Mouse (Mus musculus) midbrain, embryonic 15.5 days (tissue): ENCODE data around the gene Ugt1a9. TPM values are rescaled to one million over a fixed set of nuclear protein-coding genes. Genes with fewer than 3 reads are reported as not detected.
"Not testable (repeated sequence)": the region's sequence is repeated elsewhere in the genome, so short reads cannot be mapped to it uniquely, and the experiment has no call there.

Experiments used
- ATAC-seq: fragments of 200-750 bp; cut with Nextera tagmentation; replicated peaks from 2 replicates; pipeline ENCODE4 v1.8.0; 2017; ENCODE audit warnings: moderate TSS enrichment
- H3K27ac ChIP-seq: fragments of 300-500 bp; sonication (generic); 2 replicates; pipeline ENCODE4 v1.5.1; 2015; ENCODE audit warnings: mild to moderate bottlenecking, inconsistent platforms
- H3K27me3 ChIP-seq: fragments of 300-500 bp; sonication (generic); replicated peaks from 2 replicates; pipeline ENCODE4 v1.6.1; 2015; ENCODE audit warnings: inconsistent platforms
- H3K36me3 ChIP-seq: fragments of 300-500 bp; sonication (generic); replicated peaks from 2 replicates; pipeline ENCODE4 v1.6.1; 2015; ENCODE audit warnings: inconsistent platforms
- H3K4me1 ChIP-seq: fragments of 300-500 bp; sonication (generic); 2 replicates; pipeline ENCODE4 v1.6.1; 2015; ENCODE audit warnings: inconsistent platforms
- H3K4me2 ChIP-seq: fragments of 300-500 bp; sonication (generic); 2 replicates; pipeline ENCODE4 v1.6.1; 2015; ENCODE audit warnings: inconsistent platforms, mild to moderate bottlenecking, moderate library complexity
- H3K4me3 ChIP-seq: fragments of 300-500 bp; sonication (generic); 2 replicates; pipeline ENCODE4 v1.5.1; 2015; ENCODE audit warnings: mild to moderate bottlenecking, inconsistent platforms
- H3K9ac ChIP-seq: fragments of 300-500 bp; sonication (generic); 2 replicates; pipeline ENCODE4 v1.6.1; 2015; ENCODE audit warnings: mild to moderate bottlenecking, inconsistent platforms
- H3K9me3 ChIP-seq: fragments of 300-500 bp; sonication (generic); 2 replicates; pipeline ENCODE4 v1.6.1; 2016; ENCODE audit warnings: inconsistent platforms
- WGBS: fragments of 180-500 bp; shearing (Covaris S2); methylation state at CpG from one replicate; pipeline ENCODE4 v1.1.7; 2015; ENCODE audit warnings: mixed read lengths; 5-methylcytosine and 5-hydroxymethylcytosine counted together
- polyA plus RNA-seq: library from polyadenylated mRNA; unstranded; fragments of >200 nt; fragmentation: Nextera tagmentation; extraction: Ambion mirVana; gene quantifications from 2 replicates; pipeline ENCODE4 v1.2.1, GENCODE M21; 2015

Gene Ugt1a9
- polyA plus RNA-seq, 1 experiment from 2014 or later: not detected

GRCm38 (mm10) chr1:88092341-88092740, 21.7 kb downstream of the Ugt1a9 start:
- no peak overlapping the region for H3K4me2 ChIP-seq
- H3K9ac ChIP-seq: no peak overlapping the region
- no peaks in the 10 kb centered on the region for H3K4me1 ChIP-seq
- H3K4me3 ChIP-seq: no peak overlapping the region
- H3K36me3 ChIP-seq: no peaks in the 10 kb centered on the region
- no peaks in the 10 kb centered on the region for H3K9me3 ChIP-seq
- ATAC-seq: no peak
- H3K27me3 ChIP-seq: no peaks in the 10 kb centered on the region
- H3K27ac ChIP-seq: no peak overlapping the region

GRCm38 (mm10) chr1:88094270-88094676, 23.7 kb downstream of the Ugt1a9 start:
- H3K27me3 ChIP-seq, H3K4me1 ChIP-seq, H3K9ac ChIP-seq, H3K27ac ChIP-seq, H3K4me2 ChIP-seq, H3K36me3 ChIP-seq, ATAC-seq, H3K9me3 ChIP-seq, H3K4me3 ChIP-seq: not testable (repeated sequence)
- 70% methylated on average over 3 of the region's 3 CpGs for WGBS

- Histone ChIP-seq H3K27ac (no peak within 1 kb of the TSS), H3K27me3 (no peaks in the 10 kb centered on the region), H3K9me3 (no peaks in the 10 kb centered on the region), H3K4me3 (no peak within 1 kb of the TSS), H3K4me1 (no peaks in the 10 kb centered on the region), H3K4me2 (no peak within 1 kb of the TSS), H3K9ac (no peak within 1 kb of the TSS), H3K36me3 (no peaks in the 10 kb centered on the region)
- WGBS: 73% methylated on average over 10 of the region's 10 CpGs
- no peak for ATAC-seq
Measured at GRCm38 (mm10) chr1:88094941-88095492, 24.4 kb downstream of the Ugt1a9 start, which contains the start of gene Ugt1a7c. Gene Ugt1a7c (plus strand): TSS chr1:88095062.

- WGBS: 90% methylated on average over 3 of the region's 3 CpGs
Measured at GRCm38 (mm10) chr1:88098546-88098945, 27.9 kb downstream of the Ugt1a9 start.

GRCm38 (mm10) chr1:88099691-88100090, 29.1 kb downstream of the Ugt1a9 start:
- H3K4me1 ChIP-seq, H3K9me3 ChIP-seq, H3K27me3 ChIP-seq, H3K9ac ChIP-seq, H3K36me3 ChIP-seq, H3K4me2 ChIP-seq, H3K27ac ChIP-seq, ATAC-seq, H3K4me3 ChIP-seq: not testable (repeated sequence)
- 93% methylated on average over 2 of the region's 2 CpGs for WGBS

More at GRCm38 (mm10) chr1:88098546-88098945, 27.9 kb downstream of the Ugt1a9 start:
- H3K4me2 ChIP-seq, H3K9ac ChIP-seq, H3K27me3 ChIP-seq, H3K9me3 ChIP-seq, H3K27ac ChIP-seq, H3K36me3 ChIP-seq, H3K4me1 ChIP-seq, ATAC-seq, H3K4me3 ChIP-seq: not testable (repeated sequence)

GRCm38 (mm10) chr1:88103019-88103418, 32.4 kb downstream of the Ugt1a9 start, which contains the start of gene Ugt1a6b:
Gene Ugt1a6b (plus strand): TSS chr1:88103252.
- not testable (repeated sequence) for ATAC-seq, H3K27me3 ChIP-seq, H3K36me3 ChIP-seq, H3K9ac ChIP-seq, H3K27ac ChIP-seq, H3K4me1 ChIP-seq, H3K4me3 ChIP-seq, H3K4me2 ChIP-seq, H3K9me3 ChIP-seq
- 61% methylated on average over 3 of the region's 3 CpGs for WGBS

GRCm38 (mm10) chr1:88103697-88104468, 33.3 kb downstream of the Ugt1a9 start:
- not testable (repeated sequence) for ATAC-seq, H3K4me1 ChIP-seq, H3K27ac ChIP-seq, H3K4me3 ChIP-seq, H3K9ac ChIP-seq, H3K36me3 ChIP-seq, H3K9me3 ChIP-seq, H3K4me2 ChIP-seq, H3K27me3 ChIP-seq
- 85% methylated on average over 4 of the region's 5 CpGs for WGBS

GRCm38 (mm10) chr1:88104667-88105430, 34.2 kb downstream of the Ugt1a9 start:
- Histone ChIP-seq H3K4me3 (no peak overlapping the region), H3K4me2 (no peak overlapping the region), H3K27ac (no peak overlapping the region), H3K4me1 (no peaks in the 10 kb centered on the region), H3K27me3 (no peaks in the 10 kb centered on the region), H3K9me3 (no peaks in the 10 kb centered on the region), H3K9ac (no peak overlapping the region), H3K36me3 (no peaks in the 10 kb centered on the region)
- no peak for ATAC-seq
- 84% methylated on average over 1 of the region's 1 CpGs for WGBS

GRCm38 (mm10) chr1:88105656-88106055, 35.1 kb downstream of the Ugt1a9 start:
- ATAC-seq: no peak
- H3K4me1 ChIP-seq: no peaks in the 10 kb centered on the region
- no peak overlapping the region for H3K9ac ChIP-seq
- H3K4me3 ChIP-seq: no peak overlapping the region
- H3K27ac ChIP-seq: no peak overlapping the region
- H3K4me2 ChIP-seq: no peak overlapping the region
- H3K36me3 ChIP-seq: no peaks in the 10 kb centered on the region
- 65% methylated on average over 2 of the region's 2 CpGs for WGBS
- H3K9me3 ChIP-seq: no peaks in the 10 kb centered on the region
- no peaks in the 10 kb centered on the region for H3K27me3 ChIP-seq

GRCm38 (mm10) chr1:88109027-88109557, 38.5 kb downstream of the Ugt1a9 start:
- not testable (repeated sequence) for ATAC-seq, H3K9me3 ChIP-seq, H3K4me3 ChIP-seq, H3K36me3 ChIP-seq, H3K4me1 ChIP-seq, H3K27me3 ChIP-seq, H3K27ac ChIP-seq, H3K4me2 ChIP-seq, H3K9ac ChIP-seq
- 85% methylated on average over 2 of the region's 2 CpGs for WGBS

GRCm38 (mm10) chr1:88109604-88110003, 39.0 kb downstream of the Ugt1a9 start:
- H3K27ac ChIP-seq, H3K36me3 ChIP-seq, H3K9ac ChIP-seq, H3K9me3 ChIP-seq, H3K4me1 ChIP-seq, H3K4me2 ChIP-seq, H3K27me3 ChIP-seq, H3K4me3 ChIP-seq, ATAC-seq: not testable (repeated sequence)
- 87% methylated on average over 2 of the region's 2 CpGs for WGBS

- H3K4me3 ChIP-seq, H3K9me3 ChIP-seq, H3K4me1 ChIP-seq, H3K9ac ChIP-seq, H3K27ac ChIP-seq, H3K27me3 ChIP-seq, H3K36me3 ChIP-seq, ATAC-seq, H3K4me2 ChIP-seq: not testable (repeated sequence)
- WGBS: 94% methylated on average over 6 of the region's 6 CpGs
Measured at GRCm38 (mm10) chr1:88112769-88113168, 42.2 kb downstream of the Ugt1a9 start.
